Mouse (Mus musculus) thymus, postnatal 36 days (tissue): ENCODE measurements around the gene Slc9a5.

Source experiments
- DNase-seq, 2 experiments: peaks; one replicate each; pipeline ENCODE4 v3.0.0; 2022; ENCODE audit warnings: mixed read lengths in 2 of 2

Slc9a5 gene

DNA sequence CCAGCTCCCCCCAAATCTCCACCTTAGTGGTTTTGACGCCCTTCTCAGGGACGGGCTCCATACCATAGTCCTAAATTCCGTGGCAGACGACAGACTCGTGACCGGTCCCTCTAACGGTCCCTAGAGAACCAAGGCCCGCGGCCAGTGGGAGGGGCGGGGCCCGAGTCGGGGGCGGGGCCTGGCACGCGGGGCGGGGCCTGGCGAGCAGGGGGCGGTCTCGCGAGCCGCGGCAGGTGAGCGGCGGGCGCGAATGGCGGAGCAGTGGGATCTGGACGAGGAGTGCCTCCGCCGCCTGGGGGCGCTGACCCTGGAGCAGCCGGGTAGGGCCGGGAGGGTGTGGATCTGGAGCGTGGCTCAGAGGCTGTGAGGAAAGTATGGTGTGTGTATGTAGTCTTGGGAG lies 64.7 kb downstream of the Slc9a5 start, which contains the start of the genes Kctd19 and Lrrc36:
Gene Kctd19 (minus strand): TSS at position 112 of the 400 bp plus-strand sequence.
Gene Lrrc36 (plus strand): TSS at position 181 of the 400 bp plus-strand sequence.
- peak; percentile 30 to 54 for DNase-seq

DNA sequence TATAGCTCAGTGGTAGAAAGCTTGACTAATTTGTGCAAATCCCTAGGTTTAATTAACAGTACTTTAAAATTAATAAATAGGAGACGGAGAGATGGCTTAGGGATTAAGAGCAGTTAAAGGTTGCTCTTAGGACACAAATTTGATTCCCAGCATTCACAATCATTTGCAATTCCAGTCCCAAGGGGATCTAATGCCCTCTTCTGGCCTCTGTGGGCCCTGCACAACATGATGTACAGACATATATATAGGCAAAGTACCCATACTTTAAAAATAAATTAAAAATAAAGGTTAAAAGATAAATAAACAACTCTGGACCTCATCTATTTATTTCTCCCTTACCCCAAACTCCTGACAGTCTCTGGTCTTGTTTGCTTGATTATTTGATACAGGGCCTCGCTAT lies 70.3 kb downstream of the Slc9a5 start:
- peak in 1 of 2 experiments; percentile 14 for DNase-seq
